Mouse (Mus musculus) heart, postnatal 14 days (tissue): ENCODE measurements around the gene Gm3264. TPM values are rescaled to one million over a fixed set of nuclear protein-coding genes. Genes with fewer than 3 reads are reported as not detected.
"Not testable (repeated sequence)": the region's sequence is repeated elsewhere in the genome, so short reads cannot be mapped to it uniquely, and the experiment has no call there.

Experiments
- DNase-seq, 2 experiments: peaks; one replicate each; pipeline ENCODE4 v3.0.0; 2021 to 2022
- intact Hi-C: fragments of 180-260 bp; cut with DNase I; formaldehyde crosslinking; loops from one replicate; pipeline ENCODE4 v1.15.1; 2025
- long read RNA-seq, 2 experiments: library from polyadenylated mRNA; stranded (forward); transcript quantifications; one replicate each; pipeline ENCODE4 v2.0.0; 2021
- total RNA-seq, 2 experiments: library from RNA; stranded (reverse); gene quantifications; 2 replicates each; pipeline ENCODE4 v1.2.3; 2021

Gm3264 gene
- total RNA-seq: 1 to 10 TPM; 1.9 to 2.2 TPM
- long read RNA-seq, experiment 1, partial matches to known transcripts: 0 of 1 reads
- long read RNA-seq, experiment 1, other reads (novel, unspliced or antisense): 1 of 1 reads
- long read RNA-seq, experiment 2, partial matches to known transcripts: 0 of 4 reads
- long read RNA-seq, experiment 2, other reads (novel, unspliced or antisense): 4 of 4 reads

- peak; percentile 14 to 23 for DNase-seq
- intact Hi-C loops: not testable (repeated sequence)
These were observed at the start of gene Gm3264 for GRCm38 (mm10) chr14:4855299-4855980. Gene Gm3264, plus strand, starts transcription at chr14:4855576.

- DNase-seq: peak in 1 of 2 experiments; percentile 5
- intact Hi-C loops: not testable (repeated sequence)
These were observed 49.0 kb upstream of the Gm3264 start for GRCm38 (mm10) chr14:4806421-4806820.

GRCm38 (mm10) chr14:4821950-4822349, 33.4 kb upstream of the Gm3264 start:
- DNase-seq, intact Hi-C loops: not testable (repeated sequence)

- intact Hi-C loops, DNase-seq: not testable (repeated sequence)
These were observed 17.6 kb upstream of the Gm3264 start, which contains the start of gene Gm3269 for GRCm38 (mm10) chr14:4837806-4838205. Gene Gm3269, plus strand, starts transcription at chr14:4838106.

GRCm38 (mm10) chr14:4892116-4892515, 36.7 kb downstream of the Gm3264 start, which contains the start of gene Gm3278:
Gene Gm3278, plus strand, starts transcription at chr14:4892416.
- DNase-seq, intact Hi-C loops: not testable (repeated sequence)

Other genes with a start within 250 kb of the Gm3264 start
- not detected for gene Gm8159, start 223.2 kb upstream of the Gm3264 start, total RNA-seq
- not detected for gene Gm3239, start 191.4 kb upstream of the Gm3264 start, total RNA-seq
- gene Gm7876, start 146.3 kb upstream of the Gm3264 start, total RNA-seq: not detected
- gene Gm3252, start 128.8 kb upstream of the Gm3264 start, total RNA-seq: under 1 TPM in 1 of 2 experiments, not detected in 1; 0.22 TPM
- not detected for gene Gm9602, start 79.2 kb upstream of the Gm3264 start, total RNA-seq
- not detected for gene Gm3269, start 17.5 kb upstream of the Gm3264 start, total RNA-seq
- not detected for gene Gm3278, start 36.8 kb downstream of the Gm3264 start, total RNA-seq
- not detected for gene Gm8297, start 128.4 kb downstream of the Gm3264 start, total RNA-seq
- not detected for gene Gm3298, start 160.3 kb downstream of the Gm3264 start, total RNA-seq
- gene 4930555G01Rik, start 195.1 kb downstream of the Gm3264 start, total RNA-seq: not detected
- gene Gm8281, start 215.5 kb downstream of the Gm3264 start, total RNA-seq: not detected